Mouse (Mus musculus): ENCODE results near the gene Col24a1. TPM values are rescaled to one million over a fixed set of nuclear protein-coding genes. Genes with fewer than 3 reads are reported as not detected.
A peak's percentile ranks its signal among the peaks of the same experiment; 100 is the strongest.

Col24a1 gene
- polyA plus RNA-seq, 1 experiment from 2014 or later = 1.1 TPM

DNA sequence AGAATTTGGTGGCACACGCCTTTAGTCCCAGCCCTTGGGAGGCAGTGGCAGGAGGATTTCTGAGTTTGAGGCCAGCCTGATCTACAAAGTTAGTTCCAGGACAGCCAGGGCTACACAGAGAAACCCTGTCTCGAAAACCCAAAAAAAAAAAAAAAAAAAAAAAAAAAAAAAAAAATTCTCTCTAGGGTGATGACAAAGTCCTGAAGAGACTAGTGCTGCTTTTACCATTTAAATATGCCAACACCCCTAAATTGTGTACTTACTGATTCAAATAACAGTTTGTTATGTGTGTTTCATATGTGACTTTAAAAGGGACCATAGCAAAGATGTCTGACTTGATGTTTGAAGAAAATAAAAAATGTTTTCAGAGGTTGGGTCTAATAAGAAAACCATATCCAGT lies 262.1 kb downstream of the Col24a1 start:
- no peak for ATAC-seq (replicated peaks; ENCODE audit: extremely low read depth, insufficient read depth, low FRiP score)
- Histone ChIP-seq H3K4me2 (ENCODE audit: low read depth, low read length) (no peak overlapping the region), H3K4me1 (ENCODE audit: control insufficient read depth, insufficient read depth, low read length) (no peaks in the 10 kb centered on the region), H3K36me3 (ENCODE audit: control insufficient read depth, insufficient read depth) (no peaks in the 10 kb centered on the region), H3K9me3 (replicated peaks; ENCODE audit: control insufficient read depth, low read length) (no peaks in the 10 kb centered on the region), H3K4me3 (ENCODE audit: low read length) (no peak overlapping the region), H3K27ac (ENCODE audit: low read length) (no peak overlapping the region), H3K9ac (ENCODE audit: low read length) (no peak overlapping the region), H3K27me3 (ENCODE audit: control insufficient read depth, insufficient read depth, low read length) (no peaks in the 10 kb centered on the region)
- WGBS = 72% methylated on average over 2 of the region's 2 CpGs

DNA sequence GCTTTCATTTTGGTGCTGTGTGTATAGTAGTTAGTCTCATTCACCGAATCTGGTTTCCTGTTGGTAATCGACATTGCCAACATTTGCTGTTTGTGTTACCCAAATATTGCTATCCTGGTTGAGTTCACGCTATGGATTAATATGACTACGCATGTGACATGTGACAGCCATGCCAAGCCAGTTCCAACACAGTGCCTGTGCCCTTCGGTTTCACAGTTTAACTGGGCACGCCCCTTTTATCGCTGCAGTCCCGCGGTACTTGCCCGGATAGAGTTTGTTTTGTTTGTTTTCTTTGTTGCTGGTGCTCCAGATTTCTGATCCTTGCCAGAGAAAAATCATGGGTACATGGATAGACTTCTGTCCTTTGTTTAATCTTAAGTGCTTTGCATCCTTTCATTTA lies 263.9 kb downstream of the Col24a1 start:
- 90% methylated on average over 10 of the region's 10 CpGs for WGBS

DNA sequence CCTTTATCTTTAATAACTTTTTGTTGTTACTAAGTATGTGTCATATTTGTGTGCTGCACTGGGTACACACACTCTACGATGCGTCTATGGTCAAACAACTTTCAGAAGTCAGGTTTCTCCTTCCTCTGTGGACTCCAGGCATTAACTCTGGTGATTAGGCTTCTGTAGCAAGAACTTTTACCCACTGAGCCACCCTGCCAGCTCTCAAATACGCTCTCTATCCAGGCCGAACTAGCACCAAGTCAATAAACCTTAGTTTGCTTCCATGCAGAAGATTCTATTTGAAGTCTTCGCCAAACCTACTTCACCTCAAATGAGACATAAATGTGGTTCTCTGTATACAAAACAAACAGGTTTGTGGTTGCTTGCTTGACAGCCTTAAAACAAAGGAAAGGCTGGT lies 267.4 kb downstream of the Col24a1 start:
- H3K9me3 ChIP-seq (replicated peaks; ENCODE audit: control insufficient read depth, low read length) = peaks cover 10% of the 10 kb centered on the region
- no peaks in the 10 kb centered on the region for H3K4me1 ChIP-seq (ENCODE audit: control insufficient read depth, insufficient read depth, low read length)
- H3K4me3 ChIP-seq (ENCODE audit: low read length) = no peak overlapping the region
- no peak for ATAC-seq (replicated peaks; ENCODE audit: extremely low read depth, insufficient read depth, low FRiP score)
- no peak overlapping the region for H3K27ac ChIP-seq (ENCODE audit: low read length)
- H3K9ac ChIP-seq (ENCODE audit: low read length) = no peak overlapping the region
- H3K4me2 ChIP-seq (ENCODE audit: low read depth, low read length) = no peak overlapping the region
- H3K27me3 ChIP-seq (ENCODE audit: control insufficient read depth, insufficient read depth, low read length) = no peaks in the 10 kb centered on the region
- H3K36me3 ChIP-seq (ENCODE audit: control insufficient read depth, insufficient read depth) = no peaks in the 10 kb centered on the region
- 90% methylated on average over 5 of the region's 5 CpGs for whole genome bisulfite sequencing

More for the DNA sequence above, 263.9 kb downstream of the Col24a1 start:
- H3K27ac ChIP-seq (ENCODE audit: low read length) = no peak overlapping the region
- no peaks in the 10 kb centered on the region for H3K9me3 ChIP-seq (replicated peaks; ENCODE audit: control insufficient read depth, low read length)
- H3K4me1 ChIP-seq (ENCODE audit: control insufficient read depth, insufficient read depth, low read length) = no peaks in the 10 kb centered on the region
- H3K9ac ChIP-seq (ENCODE audit: low read length) = no peak overlapping the region
- H3K4me3 ChIP-seq (ENCODE audit: low read length) = no peak overlapping the region
- no peak for ATAC-seq (replicated peaks; ENCODE audit: extremely low read depth, insufficient read depth, low FRiP score)
- H3K27me3 ChIP-seq (ENCODE audit: control insufficient read depth, insufficient read depth, low read length) = no peaks in the 10 kb centered on the region
- no peaks in the 10 kb centered on the region for H3K36me3 ChIP-seq (ENCODE audit: control insufficient read depth, insufficient read depth)
- H3K4me2 ChIP-seq (ENCODE audit: low read depth, low read length) = no peak overlapping the region

DNA sequence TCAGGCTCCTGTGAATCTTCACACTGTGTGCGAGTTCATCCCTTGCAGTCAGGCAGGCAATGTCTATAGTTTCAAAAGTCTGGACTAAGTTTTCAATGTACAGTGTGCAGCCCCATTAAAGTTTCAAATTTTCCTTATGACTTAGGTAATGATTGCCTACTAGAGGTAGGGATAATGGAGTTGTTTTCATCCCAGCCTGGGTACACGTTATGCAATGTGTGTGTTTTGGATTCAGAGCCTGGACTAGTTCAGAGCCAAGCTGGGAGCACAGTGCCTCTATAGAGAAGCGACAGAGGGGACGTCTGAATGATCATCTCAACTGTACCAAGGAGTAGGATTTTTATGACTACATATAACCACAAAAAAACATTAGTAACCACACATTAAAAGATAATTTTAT lies 267.8 kb downstream of the Col24a1 start:
- no peaks in the 10 kb centered on the region for H3K27me3 ChIP-seq (ENCODE audit: control insufficient read depth, insufficient read depth, low read length)
- no peak overlapping the region for H3K4me3 ChIP-seq (ENCODE audit: low read length)
- no peak overlapping the region for H3K27ac ChIP-seq (ENCODE audit: low read length)
- ATAC-seq (replicated peaks; ENCODE audit: extremely low read depth, insufficient read depth, low FRiP score) = no peak
- H3K4me1 ChIP-seq (ENCODE audit: control insufficient read depth, insufficient read depth, low read length) = no peaks in the 10 kb centered on the region
- no peak overlapping the region for H3K9ac ChIP-seq (ENCODE audit: low read length)
- H3K36me3 ChIP-seq (ENCODE audit: control insufficient read depth, insufficient read depth) = no peaks in the 10 kb centered on the region
- 75% methylated on average over 4 of the region's 4 CpGs for WGBS
- H3K4me2 ChIP-seq (ENCODE audit: low read depth, low read length) = no peak overlapping the region
- peaks cover 10% of the 10 kb centered on the region for H3K9me3 ChIP-seq (replicated peaks; ENCODE audit: control insufficient read depth, low read length)

DNA sequence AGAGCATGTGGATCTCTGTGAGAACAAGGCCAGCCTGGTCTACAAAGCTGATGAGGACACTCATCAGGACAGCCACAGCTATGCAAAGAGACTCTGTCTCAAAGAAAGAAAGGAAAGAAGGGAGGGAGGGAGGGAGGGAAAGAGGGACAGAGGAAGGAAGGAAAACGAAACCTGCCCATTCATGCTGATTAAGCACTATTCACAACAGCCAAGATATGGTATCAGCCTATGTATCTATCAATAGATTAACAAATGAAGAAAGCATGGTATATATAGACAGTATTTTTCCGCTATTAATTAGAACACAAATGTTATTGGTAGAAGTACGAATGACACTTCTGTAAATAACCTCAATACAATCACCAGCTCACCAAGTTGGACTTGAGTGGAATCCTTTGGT lies 282.2 kb downstream of the Col24a1 start:
- Histone ChIP-seq H3K36me3 (ENCODE audit: control insufficient read depth, insufficient read depth) (peaks cover 15% of the 10 kb centered on the region), H3K4me3 (ENCODE audit: low read length) (no peak overlapping the region)
- no peak for ATAC-seq (replicated peaks; ENCODE audit: extremely low read depth, insufficient read depth, low FRiP score)

DNA sequence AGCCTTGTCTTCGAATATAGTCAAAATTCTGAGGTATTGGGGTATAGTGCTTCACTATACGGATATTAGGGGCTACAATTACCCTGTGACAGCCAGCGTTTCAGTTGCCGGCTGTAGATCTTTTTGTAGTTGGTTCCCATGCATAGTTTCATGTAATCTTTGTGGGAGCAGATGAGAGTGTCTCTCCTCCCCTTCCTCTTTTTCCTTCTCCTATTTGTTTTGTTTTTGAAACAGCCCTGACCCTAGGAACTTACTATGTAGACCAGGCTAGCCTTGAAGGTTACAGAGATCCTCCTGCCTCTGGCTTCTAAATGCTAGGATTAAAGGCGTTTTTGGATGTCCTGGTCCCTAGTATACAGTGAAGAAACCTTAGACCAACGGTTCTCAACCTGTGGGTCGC lies 283.1 kb downstream of the Col24a1 start:
- H3K4me2 ChIP-seq (ENCODE audit: low read depth, low read length) = peak overlapping the region; percentile 90; the same call in 1 of the 2 replicates
- H3K27ac ChIP-seq (ENCODE audit: low read length) = no peak overlapping the region

More for the DNA sequence above, 282.2 kb downstream of the Col24a1 start:
- H3K9me3 ChIP-seq (replicated peaks; ENCODE audit: control insufficient read depth, low read length) = no peaks in the 10 kb centered on the region
- no peak overlapping the region for H3K27ac ChIP-seq (ENCODE audit: low read length)
- H3K4me1 ChIP-seq (ENCODE audit: control insufficient read depth, insufficient read depth, low read length) = peaks cover 12% of the 10 kb centered on the region
- no peaks in the 10 kb centered on the region for H3K27me3 ChIP-seq (ENCODE audit: control insufficient read depth, insufficient read depth, low read length)
- WGBS = 83% methylated on average over 3 of the region's 3 CpGs
- H3K9ac ChIP-seq (ENCODE audit: low read length) = no peak overlapping the region
- H3K4me2 ChIP-seq (ENCODE audit: low read depth, low read length) = no peak overlapping the region

DNA sequence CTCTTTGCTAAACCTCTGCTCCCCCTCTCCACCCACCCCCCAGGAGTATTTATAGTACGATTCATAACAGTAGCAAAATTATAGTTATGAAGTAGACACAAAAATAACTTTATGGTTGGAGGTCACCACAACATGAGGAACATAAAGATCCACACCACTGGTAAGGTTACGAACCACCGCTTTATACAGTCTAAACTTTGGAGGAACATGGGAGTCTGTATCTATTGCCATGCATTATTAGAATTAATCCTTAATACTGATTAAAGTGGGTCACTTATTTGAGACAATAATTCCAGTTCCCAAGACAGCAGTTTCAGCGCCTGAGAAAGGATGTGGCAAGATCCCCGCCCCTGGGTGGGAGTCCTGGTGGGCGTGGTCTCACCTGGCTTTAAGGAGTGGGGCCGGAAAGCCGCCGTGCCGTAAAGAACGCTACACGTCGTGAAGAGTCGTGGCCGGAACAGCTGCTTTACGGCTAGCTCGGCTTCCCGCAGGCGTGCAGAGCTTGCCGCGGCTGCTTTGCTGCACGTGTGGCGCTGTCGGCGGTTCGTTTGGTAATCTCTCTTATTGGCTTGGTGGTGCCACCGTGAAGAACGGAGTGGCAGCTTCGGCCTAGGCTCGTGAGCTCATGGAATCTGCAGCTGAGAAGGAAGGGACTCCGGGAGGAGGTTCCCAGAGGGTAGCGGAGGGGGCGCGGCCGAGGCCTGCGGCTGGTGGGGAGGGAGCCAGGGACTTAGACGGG lies 283.6 kb downstream of the Col24a1 start, which contains the start of gene Znhit6:
Gene Znhit6, plus strand, starts transcription at position 463 of the 739 bp plus-strand sequence.
- ATAC-seq (replicated peaks; ENCODE audit: extremely low read depth, insufficient read depth, low FRiP score) = peak; percentile 83
- H3K4me3 ChIP-seq (ENCODE audit: low read length) = peak within 1 kb of the TSS; percentile 70
- H3K4me2 ChIP-seq (ENCODE audit: low read depth, low read length) = peak within 1 kb of the TSS; percentile 90
- H3K4me1 ChIP-seq (ENCODE audit: control insufficient read depth, insufficient read depth, low read length) = peaks cover 12% of the 10 kb centered on the region
- peak within 1 kb of the TSS; percentile 58; the same call in 1 of the 2 replicates for H3K27ac ChIP-seq (ENCODE audit: low read length)
- no peaks in the 10 kb centered on the region for H3K9me3 ChIP-seq (replicated peaks; ENCODE audit: control insufficient read depth, low read length)
- H3K36me3 ChIP-seq (ENCODE audit: control insufficient read depth, insufficient read depth) = peaks cover 15% of the 10 kb centered on the region
- WGBS = 5% methylated on average over 37 of the region's 37 CpGs
- H3K27me3 ChIP-seq (ENCODE audit: control insufficient read depth, insufficient read depth, low read length) = no peaks in the 10 kb centered on the region
- H3K9ac ChIP-seq (ENCODE audit: low read length) = peak within 1 kb of the TSS; percentile 75

More for the DNA sequence above, 283.1 kb downstream of the Col24a1 start:
- no peak for ATAC-seq (replicated peaks; ENCODE audit: extremely low read depth, insufficient read depth, low FRiP score)
- H3K4me1 ChIP-seq (ENCODE audit: control insufficient read depth, insufficient read depth, low read length) = peaks cover 12% of the 10 kb centered on the region
- peaks cover 15% of the 10 kb centered on the region for H3K36me3 ChIP-seq (ENCODE audit: control insufficient read depth, insufficient read depth)
- no peaks in the 10 kb centered on the region for H3K27me3 ChIP-seq (ENCODE audit: control insufficient read depth, insufficient read depth, low read length)
- WGBS = 78% methylated on average over 7 of the region's 7 CpGs
- no peak overlapping the region for H3K9ac ChIP-seq (ENCODE audit: low read length)
- no peaks in the 10 kb centered on the region for H3K9me3 ChIP-seq (replicated peaks; ENCODE audit: control insufficient read depth, low read length)
- H3K4me3 ChIP-seq (ENCODE audit: low read length) = peak overlapping the region; percentile 70; the same call in 1 of the 2 replicates

DNA sequence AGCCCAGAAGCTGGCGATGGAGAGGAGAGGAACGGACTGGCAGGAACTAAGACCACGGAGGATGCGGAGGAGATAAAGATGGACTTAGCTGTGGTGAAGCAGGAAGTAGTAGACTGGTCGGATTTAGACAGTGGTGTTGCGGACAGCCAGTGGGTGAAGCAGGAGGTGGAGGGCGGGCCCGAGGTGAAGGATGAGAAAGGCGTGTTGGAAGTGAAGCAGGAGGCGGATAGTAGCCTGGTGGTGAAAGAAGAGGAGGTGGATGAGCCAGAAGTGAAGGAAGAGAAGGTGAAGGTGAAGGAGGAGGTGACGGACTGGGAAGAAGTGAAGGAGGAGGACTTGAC lies 284.2 kb downstream of the Col24a1 start:
- peak overlapping the region; percentile 58; the same call in 1 of the 2 replicates for H3K27ac ChIP-seq (ENCODE audit: low read length)
- WGBS = 0% methylated on average over 11 of the region's 11 CpGs
- peak overlapping the region; percentile 90 for H3K4me2 ChIP-seq (ENCODE audit: low read depth, low read length)
- no peaks in the 10 kb centered on the region for H3K9me3 ChIP-seq (replicated peaks; ENCODE audit: control insufficient read depth, low read length)
- H3K4me1 ChIP-seq (ENCODE audit: control insufficient read depth, insufficient read depth, low read length) = peaks cover 12% of the 10 kb centered on the region
- no peak; the same call in 1 of the 2 replicates for ATAC-seq (replicated peaks; ENCODE audit: extremely low read depth, insufficient read depth, low FRiP score)
- no peaks in the 10 kb centered on the region for H3K27me3 ChIP-seq (ENCODE audit: control insufficient read depth, insufficient read depth, low read length)
- H3K9ac ChIP-seq (ENCODE audit: low read length) = peak overlapping the region; percentile 75
- peak overlapping the region; percentile 70 for H3K4me3 ChIP-seq (ENCODE audit: low read length)
- peaks cover 15% of the 10 kb centered on the region for H3K36me3 ChIP-seq (ENCODE audit: control insufficient read depth, insufficient read depth)

DNA sequence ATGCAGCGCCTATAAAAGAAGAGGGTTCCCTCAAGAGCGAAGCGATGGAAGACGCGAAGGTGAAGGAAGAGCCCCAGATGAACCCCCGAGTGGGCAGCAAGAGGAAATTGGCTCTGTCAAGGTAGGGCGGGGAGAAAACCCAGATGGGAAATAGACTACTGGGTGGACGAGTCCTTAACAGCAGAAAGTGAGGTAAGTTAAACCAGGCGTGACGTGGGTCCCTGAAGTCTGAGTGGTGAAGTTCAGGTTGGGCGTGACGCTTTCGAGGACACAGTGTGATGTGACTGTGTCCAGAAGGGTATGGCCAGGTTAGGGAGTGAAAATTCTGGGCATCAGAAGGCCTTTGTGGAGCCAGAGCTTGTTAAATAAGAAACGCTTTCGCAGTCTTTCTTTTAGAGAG lies 284.6 kb downstream of the Col24a1 start:
- H3K9ac ChIP-seq (ENCODE audit: low read length) = peak overlapping the region; percentile 75
- H3K9me3 ChIP-seq (replicated peaks; ENCODE audit: control insufficient read depth, low read length) = no peaks in the 10 kb centered on the region
- ATAC-seq (replicated peaks; ENCODE audit: extremely low read depth, insufficient read depth, low FRiP score) = no peak
- no peaks in the 10 kb centered on the region for H3K27me3 ChIP-seq (ENCODE audit: control insufficient read depth, insufficient read depth, low read length)
- 26% methylated on average over 15 of the region's 15 CpGs for WGBS
- peaks cover 12% of the 10 kb centered on the region for H3K4me1 ChIP-seq (ENCODE audit: control insufficient read depth, insufficient read depth, low read length)
- H3K4me2 ChIP-seq (ENCODE audit: low read depth, low read length) = peak overlapping the region; percentile 90
- peak overlapping the region; percentile 70 for H3K4me3 ChIP-seq (ENCODE audit: low read length)
- no peak overlapping the region for H3K27ac ChIP-seq (ENCODE audit: low read length)
- H3K36me3 ChIP-seq (ENCODE audit: control insufficient read depth, insufficient read depth) = peaks cover 15% of the 10 kb centered on the region
